Mouse (Mus musculus) right cerebral cortex, postnatal 25 days (tissue): ENCODE measurements around the gene Sbk1.

Source experiments
- DNase-seq: peaks from one replicate; pipeline ENCODE4 v3.0.0; 2022

Gene Sbk1

GRCm38 (mm10) chr7:126271712-126272683 lies at the start of gene Sbk1:
Gene Sbk1, plus strand, starts transcription at chr7:126272619.
- DNase-seq: peak; percentile 96

- DNase-seq: no peak
These were observed 49.7 kb upstream of the Sbk1 start for GRCm38 (mm10) chr7:126222753-126223152.

GRCm38 (mm10) chr7:126226136-126226535 lies 46.3 kb upstream of the Sbk1 start:
- DNase-seq: no peak

- no peak for DNase-seq
These were observed 41.9 kb upstream of the Sbk1 start for GRCm38 (mm10) chr7:126230357-126231148.

- no peak for DNase-seq
These were observed 39.9 kb upstream of the Sbk1 start for GRCm38 (mm10) chr7:126232345-126233071.

- DNase-seq: no peak
These were observed 37.8 kb upstream of the Sbk1 start for GRCm38 (mm10) chr7:126234611-126235010.

GRCm38 (mm10) chr7:126236083-126236793 lies 36.2 kb upstream of the Sbk1 start:
- DNase-seq: peak; percentile 32

- peak; percentile 32 for DNase-seq
These were observed 35.6 kb upstream of the Sbk1 start for GRCm38 (mm10) chr7:126236794-126237192.

GRCm38 (mm10) chr7:126240814-126241360 lies 31.5 kb upstream of the Sbk1 start:
- DNase-seq: no peak

- DNase-seq: no peak
These were observed 28.2 kb upstream of the Sbk1 start for GRCm38 (mm10) chr7:126244168-126244750.

GRCm38 (mm10) chr7:126248088-126248487 lies 24.3 kb upstream of the Sbk1 start:
- no peak for DNase-seq

GRCm38 (mm10) chr7:126248641-126249141 lies 23.7 kb upstream of the Sbk1 start:
- DNase-seq: no peak

- no peak for DNase-seq
These were observed 23.3 kb upstream of the Sbk1 start for GRCm38 (mm10) chr7:126249146-126249545.

- no peak for DNase-seq
These were observed 22.4 kb upstream of the Sbk1 start for GRCm38 (mm10) chr7:126249986-126250385.

- DNase-seq: no peak
These were observed 21.9 kb upstream of the Sbk1 start for GRCm38 (mm10) chr7:126250481-126250880.

GRCm38 (mm10) chr7:126251698-126252097 lies 20.7 kb upstream of the Sbk1 start:
- no peak for DNase-seq

GRCm38 (mm10) chr7:126252230-126252629 lies 20.2 kb upstream of the Sbk1 start:
- DNase-seq: no peak

- DNase-seq: peak; percentile 65
These were observed 11.9 kb upstream of the Sbk1 start for GRCm38 (mm10) chr7:126260280-126261210.

GRCm38 (mm10) chr7:126261823-126262222 lies 10.6 kb upstream of the Sbk1 start:
- no peak for DNase-seq

GRCm38 (mm10) chr7:126263964-126264363 lies 8.5 kb upstream of the Sbk1 start:
- no peak for DNase-seq
